Mouse (Mus musculus) heart, postnatal 14 days (tissue): ENCODE data around the gene Btbd35f3. TPM values are rescaled to one million over a fixed set of nuclear protein-coding genes. Genes with fewer than 3 reads are reported as not detected.
"Not testable (repeated sequence)": the region's sequence is repeated elsewhere in the genome, so short reads cannot be mapped to it uniquely, and the experiment has no call there.

Experiments used
- DNase-seq, 2 experiments: peaks; one replicate each; pipeline ENCODE4 v3.0.0; 2021 to 2022
- intact Hi-C: fragments of 180-260 bp; cut with DNase I; formaldehyde crosslinking; loops from one replicate; pipeline ENCODE4 v1.15.1; 2025
- long read RNA-seq, 2 experiments: library from polyadenylated mRNA; stranded (forward); transcript quantifications; one replicate each; pipeline ENCODE4 v2.0.0; 2021
- total RNA-seq, 2 experiments: library from RNA; stranded (reverse); gene quantifications; 2 replicates each; pipeline ENCODE4 v1.2.3; 2021

Gene Btbd35f3
- not detected for total RNA-seq
- long read RNA-seq, experiment 1 = 0 reads
- long read RNA-seq, experiment 2 = 0 reads

GRCm38 (mm10) chrX:4037374-4037773 is at the start of gene Btbd35f3:
TSS of gene Btbd35f3 (plus strand) at chrX:4037674.
- intact Hi-C loops, DNase-seq: not testable (repeated sequence)

Other genes starting within 250 kb of the Btbd35f3 start
- gene Btbd35f16, start 80.7 kb upstream of the Btbd35f3 start, total RNA-seq = not detected
- gene Btbd35f28, start 158.9 kb downstream of the Btbd35f3 start, total RNA-seq = not detected